Mouse (Mus musculus) hindbrain, embryonic 16.5 days (tissue): Measurements from ENCODE around the gene Ltbr. TPM values are rescaled to one million over a fixed set of nuclear protein-coding genes. Genes with fewer than 3 reads are reported as not detected.
"Not testable (repeated sequence)": the region's sequence is repeated elsewhere in the genome, so short reads cannot be mapped to it uniquely, and the experiment has no call there.

Experiments
- ATAC-seq: fragments of 200-750 bp; cut with Nextera tagmentation; 2 replicates; pipeline ENCODE4 v1.8.0; 2017; ENCODE audit warnings: moderate TSS enrichment, moderate library complexity
- H3K27ac ChIP-seq: fragments of 300-500 bp; sonication (generic); 2 replicates; pipeline ENCODE4 v1.5.1; 2014; ENCODE audit warnings: low read depth, mild to moderate bottlenecking, control low read depth, low read length, moderate library complexity
- H3K27me3 ChIP-seq: fragments of 300-500 bp; sonication (generic); replicated peaks from 2 replicates; pipeline ENCODE4 v1.6.1; 2014; ENCODE audit warnings: low read length; ENCODE audit not compliant: control insufficient read depth, insufficient read depth
- H3K36me3 ChIP-seq: fragments of 300-500 bp; sonication (generic); 2 replicates; pipeline ENCODE4 v1.6.1; 2014; ENCODE audit warnings: mild to moderate bottlenecking, low read length, moderate library complexity, mixed read lengths; ENCODE audit not compliant: control insufficient read depth, insufficient read depth
- H3K4me1 ChIP-seq: fragments of 300-500 bp; sonication (generic); 2 replicates; pipeline ENCODE4 v1.6.1; 2014; ENCODE audit warnings: low read depth, low read length; ENCODE audit not compliant: control insufficient read depth, insufficient read depth
- H3K4me2 ChIP-seq: fragments of 300-500 bp; sonication (generic); 2 replicates; pipeline ENCODE4 v1.6.1; 2014; ENCODE audit warnings: mild to moderate bottlenecking, low read length, control low read depth, moderate library complexity
- H3K4me3 ChIP-seq: fragments of 300-500 bp; sonication (generic); 2 replicates; pipeline ENCODE4 v1.5.1; 2014; ENCODE audit warnings: mild to moderate bottlenecking, low read length, control low read depth, moderate library complexity
- H3K9ac ChIP-seq: fragments of 300-500 bp; sonication (generic); 2 replicates; pipeline ENCODE4 v1.6.1; 2014; ENCODE audit warnings: low read depth, mild to moderate bottlenecking, control low read depth, low read length, moderate library complexity
- H3K9me3 ChIP-seq: fragments of 300-500 bp; sonication (generic); 2 replicates; pipeline ENCODE4 v1.6.1; 2014; ENCODE audit warnings: mild to moderate bottlenecking, low read length, moderate library complexity; ENCODE audit not compliant: control insufficient read depth
- WGBS: fragments of 180-500 bp; shearing (Covaris S2); extraction: QIAGEN DNeasy Blood & Tissue Kit; methylation state at CpG from one replicate; pipeline ENCODE4 v1.1.7; 2014; 5-methylcytosine and 5-hydroxymethylcytosine counted together
- polyA plus RNA-seq: library from polyadenylated mRNA; unstranded; fragments of >200 nt; fragmentation: Nextera tagmentation; extraction: Ambion mirVana; gene quantifications from 2 replicates; pipeline ENCODE4 v1.2.1, GENCODE M21; 2015

The Ltbr gene
- polyA plus RNA-seq, 1 experiment from 2014 or later = 16.4 TPM

DNA sequence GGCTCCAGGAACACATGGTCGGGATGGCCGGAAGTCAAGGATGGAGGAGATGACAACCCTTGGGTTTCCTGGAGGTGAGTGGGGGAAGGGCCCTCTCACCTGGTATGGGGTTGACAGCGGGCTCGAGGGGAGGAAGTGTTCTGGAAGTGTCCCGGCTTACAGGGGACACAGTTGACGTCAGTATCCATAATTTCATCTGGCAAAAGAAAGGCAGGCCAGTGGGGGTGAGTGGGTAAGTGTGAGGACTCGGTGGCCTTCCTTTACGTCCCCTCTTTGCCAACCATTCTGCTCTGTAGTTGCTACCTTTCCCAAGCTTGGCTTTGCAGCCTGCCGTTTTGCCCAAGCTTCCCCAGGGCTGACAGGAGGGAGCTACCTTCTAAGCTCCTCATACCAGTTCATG is 1.5 kb downstream of the Ltbr start:
- H3K4me1 ChIP-seq = peaks cover 14% of the 10 kb centered on the region; the same call in 1 of the 2 replicates
- H3K9ac ChIP-seq = no peak overlapping the region
- peak overlapping the region; percentile 56 for H3K4me2 ChIP-seq
- no peaks in the 10 kb centered on the region for H3K36me3 ChIP-seq
- H3K4me3 ChIP-seq = no peak overlapping the region
- ATAC-seq = no peak
- H3K27ac ChIP-seq = no peak overlapping the region
- H3K27me3 ChIP-seq = no peaks in the 10 kb centered on the region
- H3K9me3 ChIP-seq = no peaks in the 10 kb centered on the region
- 85% methylated on average over 9 of the region's 9 CpGs for WGBS

- Histone ChIP-seq H3K9ac (no peak overlapping the region), H3K4me2 (no peak overlapping the region), H3K4me1 (peaks cover 14% of the 10 kb centered on the region; the same call in 1 of the 2 replicates), H3K9me3 (no peaks in the 10 kb centered on the region), H3K36me3 (no peaks in the 10 kb centered on the region), H3K27me3 (no peaks in the 10 kb centered on the region), H3K27ac (no peak overlapping the region), H3K4me3 (no peak overlapping the region)
- 37% methylated on average over 5 of the region's 5 CpGs for WGBS
- no peak for ATAC-seq
These were observed 4.3 kb downstream of the Ltbr start for GRCm38 (mm10) chr6:125309406-125309805.

GRCm38 (mm10) chr6:125308921-125309320 is 4.8 kb downstream of the Ltbr start:
- Histone ChIP-seq H3K9ac (no peak overlapping the region; the same call in 1 of the 2 replicates), H3K9me3 (no peaks in the 10 kb centered on the region), H3K4me3 (no peak overlapping the region), H3K27me3 (no peaks in the 10 kb centered on the region), H3K36me3 (no peaks in the 10 kb centered on the region), H3K4me2 (no peak overlapping the region; the same call in 1 of the 2 replicates), H3K4me1 (peaks cover 9% of the 10 kb centered on the region; the same call in 1 of the 2 replicates), H3K27ac (no peak overlapping the region)
- WGBS = 14% methylated on average over 13 of the region's 13 CpGs
- ATAC-seq = peak; percentile 32; the same call in 1 of the 2 replicates

GRCm38 (mm10) chr6:125307091-125307490 is 6.6 kb downstream of the Ltbr start:
- no peaks in the 10 kb centered on the region; the same call in 1 of the 2 replicates for H3K4me1 ChIP-seq
- no peak overlapping the region for H3K27ac ChIP-seq
- no peaks in the 10 kb centered on the region for H3K9me3 ChIP-seq
- no peak for ATAC-seq
- H3K36me3 ChIP-seq = no peaks in the 10 kb centered on the region
- 88% methylated on average over 5 of the region's 5 CpGs for whole genome bisulfite sequencing
- no peak overlapping the region for H3K9ac ChIP-seq
- H3K27me3 ChIP-seq = no peaks in the 10 kb centered on the region
- H3K4me3 ChIP-seq = no peak overlapping the region
- H3K4me2 ChIP-seq = no peak overlapping the region

DNA sequence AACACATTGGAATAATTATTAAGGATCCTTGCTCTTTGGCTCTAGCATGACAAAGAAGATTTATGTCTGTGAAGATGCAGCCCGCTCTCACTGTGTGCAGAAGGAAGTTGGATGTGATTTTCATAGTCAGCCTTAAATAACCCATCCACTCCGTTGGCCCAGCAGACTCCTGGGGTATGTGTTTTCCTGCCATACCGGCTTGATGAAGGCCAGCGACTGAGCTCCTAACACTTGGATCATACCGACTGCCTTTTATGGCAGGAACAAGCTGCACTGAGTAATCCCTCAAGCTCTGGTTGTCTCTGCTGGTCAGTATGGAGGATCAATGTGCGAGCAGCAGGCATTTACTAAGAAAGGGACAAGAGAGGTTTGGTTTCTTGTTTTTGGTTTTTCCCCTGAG is 8.2 kb downstream of the Ltbr start:
- no peak overlapping the region for H3K9ac ChIP-seq
- WGBS = 88% methylated on average over 6 of the region's 6 CpGs
- H3K36me3 ChIP-seq = no peaks in the 10 kb centered on the region
- no peak overlapping the region for H3K4me3 ChIP-seq
- no peak for ATAC-seq
- H3K27me3 ChIP-seq = no peaks in the 10 kb centered on the region
- H3K9me3 ChIP-seq = no peaks in the 10 kb centered on the region
- no peaks in the 10 kb centered on the region; the same call in 1 of the 2 replicates for H3K4me1 ChIP-seq
- no peak overlapping the region for H3K27ac ChIP-seq
- no peak overlapping the region for H3K4me2 ChIP-seq

DNA sequence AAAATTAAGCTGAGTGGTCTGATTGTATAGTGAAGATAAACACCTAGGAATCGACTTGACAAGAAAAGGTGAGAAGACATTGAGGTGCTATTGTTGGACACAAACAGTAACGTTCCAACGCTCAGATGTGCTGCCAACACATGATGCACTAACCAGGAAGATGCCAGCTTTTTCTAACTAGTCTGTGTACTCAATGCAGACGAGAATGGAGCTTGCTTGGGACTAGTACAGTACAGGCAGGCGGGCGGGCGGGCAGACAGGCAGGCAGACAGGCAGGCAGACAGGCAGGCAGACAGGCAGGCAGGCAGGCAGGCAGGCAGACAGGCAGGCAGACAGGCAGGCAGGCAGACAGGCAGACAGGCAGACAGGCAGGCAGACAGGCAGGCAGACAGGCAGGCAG is 9.3 kb downstream of the Ltbr start:
- not testable (repeated sequence) for H3K27ac ChIP-seq, H3K4me3 ChIP-seq, H3K9me3 ChIP-seq, H3K4me1 ChIP-seq, ATAC-seq, H3K27me3 ChIP-seq, H3K9ac ChIP-seq, H3K36me3 ChIP-seq, H3K4me2 ChIP-seq
- WGBS = 92% methylated on average over 7 of the region's 7 CpGs

GRCm38 (mm10) chr6:125303242-125303641 is 10.4 kb downstream of the Ltbr start:
- no peak overlapping the region for H3K9ac ChIP-seq
- H3K4me1 ChIP-seq = no peaks in the 10 kb centered on the region
- H3K36me3 ChIP-seq = no peaks in the 10 kb centered on the region
- WGBS = 49% methylated on average over 4 of the region's 4 CpGs
- H3K9me3 ChIP-seq = no peaks in the 10 kb centered on the region
- no peak overlapping the region for H3K27ac ChIP-seq
- H3K4me3 ChIP-seq = no peak overlapping the region
- no peaks in the 10 kb centered on the region for H3K27me3 ChIP-seq
- no peak overlapping the region for H3K4me2 ChIP-seq
- ATAC-seq = peak; percentile 76; the same call in 1 of the 2 replicates

- Histone ChIP-seq H3K4me1 (no peaks in the 10 kb centered on the region), H3K36me3 (no peaks in the 10 kb centered on the region), H3K9ac (no peak overlapping the region), H3K27ac (no peak overlapping the region), H3K27me3 (no peaks in the 10 kb centered on the region), H3K4me3 (no peak overlapping the region), H3K9me3 (no peaks in the 10 kb centered on the region), H3K4me2 (no peak overlapping the region)
- no peak for ATAC-seq
- WGBS = 83% methylated on average over 24 of the region's 24 CpGs
These were observed 11.3 kb downstream of the Ltbr start for GRCm38 (mm10) chr6:125302231-125302982.

GRCm38 (mm10) chr6:125300982-125301381 is 12.7 kb downstream of the Ltbr start:
- Histone ChIP-seq H3K36me3 (no peaks in the 10 kb centered on the region), H3K9me3 (no peaks in the 10 kb centered on the region), H3K9ac (no peak overlapping the region), H3K27ac (no peak overlapping the region), H3K4me3 (no peak overlapping the region), H3K27me3 (no peaks in the 10 kb centered on the region), H3K4me2 (no peak overlapping the region), H3K4me1 (no peaks in the 10 kb centered on the region)
- no peak for ATAC-seq
- WGBS = 87% methylated on average over 1 of the region's 1 CpGs
